Mouse (Mus musculus) hindbrain, embryonic 15.5 days (tissue): ENCODE results near the gene Ddx28. TPM values are rescaled to one million over a fixed set of nuclear protein-coding genes. Genes with fewer than 3 reads are reported as not detected.
"Not testable (repeated sequence)": the region's sequence is repeated elsewhere in the genome, so short reads cannot be mapped to it uniquely, and the experiment has no call there.

ENCODE experiments used
- ATAC-seq: fragments of 200-750 bp; cut with Nextera tagmentation; 2 replicates; pipeline ENCODE4 v1.8.0; 2017; ENCODE audit warnings: low read depth, moderate number of reproducible peaks, moderate TSS enrichment; ENCODE audit not compliant: low FRiP score
- H3K27ac ChIP-seq: fragments of 300-500 bp; sonication (generic); replicated peaks from 2 replicates; pipeline ENCODE4 v1.5.1; 2015; ENCODE audit warnings: mild to moderate bottlenecking, inconsistent platforms
- H3K27me3 ChIP-seq: fragments of 300-500 bp; sonication (generic); 2 replicates; pipeline ENCODE4 v1.6.1; 2015; ENCODE audit warnings: control low read depth, inconsistent platforms
- H3K36me3 ChIP-seq: fragments of 300-500 bp; sonication (generic); 2 replicates; pipeline ENCODE4 v1.6.1; 2015; ENCODE audit warnings: control low read depth, inconsistent platforms
- H3K4me1 ChIP-seq: fragments of 300-500 bp; sonication (generic); replicated peaks from 2 replicates; pipeline ENCODE4 v1.6.1; 2015; ENCODE audit warnings: control low read depth, inconsistent platforms
- H3K4me2 ChIP-seq: fragments of 300-500 bp; sonication (generic); 2 replicates; pipeline ENCODE4 v1.6.1; 2015; ENCODE audit warnings: moderate library complexity, mild to moderate bottlenecking, inconsistent platforms
- H3K4me3 ChIP-seq: fragments of 300-500 bp; sonication (generic); 2 replicates; pipeline ENCODE4 v1.5.1; 2015; ENCODE audit warnings: mild to moderate bottlenecking, inconsistent platforms
- H3K9ac ChIP-seq: fragments of 300-500 bp; sonication (generic); 2 replicates; pipeline ENCODE4 v1.6.1; 2015; ENCODE audit warnings: inconsistent platforms
- H3K9me3 ChIP-seq: fragments of 300-500 bp; sonication (generic); 2 replicates; pipeline ENCODE4 v1.6.1; 2016; ENCODE audit warnings: control low read depth, inconsistent platforms
- WGBS: fragments of 180-500 bp; shearing (Covaris S2); methylation state at CpG from one replicate; pipeline ENCODE4 v1.1.7; 2015; 5-methylcytosine and 5-hydroxymethylcytosine counted together
- polyA plus RNA-seq: library from polyadenylated mRNA; unstranded; fragments of >200 nt; fragmentation: Nextera tagmentation; extraction: Ambion mirVana; gene quantifications from 2 replicates; pipeline ENCODE4 v1.2.1, GENCODE M21; 2015

Ddx28 gene
- polyA plus RNA-seq, 1 experiment from 2014 or later = 20.0 TPM

DNA sequence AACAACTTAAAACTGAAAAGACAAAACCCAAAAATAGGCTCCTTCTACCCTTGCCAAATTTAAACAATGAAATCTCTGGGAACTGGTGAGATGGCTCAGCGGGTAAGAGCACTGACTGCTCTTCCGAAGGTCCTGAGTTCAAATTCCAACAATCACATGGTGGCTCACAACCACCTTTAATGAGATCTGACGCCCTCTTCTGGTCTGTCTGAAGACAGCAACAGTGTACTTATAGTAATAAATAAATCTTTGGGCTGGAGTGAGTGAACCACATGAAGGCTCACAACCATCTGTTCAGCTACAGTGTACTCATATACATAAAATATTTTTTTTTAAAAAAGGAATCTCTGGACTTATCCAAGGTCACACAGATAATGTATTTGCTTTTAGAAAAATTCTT lies 3.8 kb downstream of the Ddx28 start:
- ATAC-seq, H3K27me3 ChIP-seq, H3K4me2 ChIP-seq, H3K9ac ChIP-seq, H3K27ac ChIP-seq, H3K36me3 ChIP-seq, H3K4me3 ChIP-seq, H3K9me3 ChIP-seq: not testable (repeated sequence)
- WGBS = 59% methylated on average over 3 of the region's 3 CpGs
- H3K4me1 ChIP-seq = peaks cover 19% of the 10 kb centered on the region

- H3K4me1 ChIP-seq = peaks cover 18% of the 10 kb centered on the region
- H3K27me3 ChIP-seq = no peaks in the 10 kb centered on the region
- ATAC-seq = no peak
- H3K27ac ChIP-seq = no peak overlapping the region
- H3K4me3 ChIP-seq = no peak overlapping the region
- H3K36me3 ChIP-seq = peaks cover 5% of the 10 kb centered on the region; the same call in 1 of the 2 replicates
- H3K9ac ChIP-seq = no peak overlapping the region
- WGBS = 84% methylated on average over 3 of the region's 3 CpGs
- no peak overlapping the region for H3K4me2 ChIP-seq
- no peaks in the 10 kb centered on the region for H3K9me3 ChIP-seq
These were observed 4.5 kb downstream of the Ddx28 start for GRCm38 (mm10) chr8:106007135-106007534.

DNA sequence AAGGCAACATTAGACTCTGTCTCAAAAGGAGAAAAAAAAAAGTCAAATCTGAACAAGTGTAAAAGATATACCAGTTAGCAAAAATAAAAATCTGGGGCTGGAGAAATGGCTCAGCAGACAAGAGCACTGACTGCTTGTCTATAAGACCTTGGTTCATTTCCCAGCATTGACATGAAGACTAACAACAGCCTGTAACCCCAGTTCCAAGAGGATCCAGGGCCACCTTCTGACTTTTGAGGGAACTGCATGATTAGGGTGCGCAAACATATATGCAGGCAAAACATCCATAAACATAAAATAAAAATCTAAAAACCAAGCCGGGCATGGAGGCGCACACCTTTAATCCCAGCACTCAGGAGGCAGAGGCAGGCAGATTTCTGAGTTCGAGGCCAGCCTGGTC lies 5.3 kb downstream of the Ddx28 start:
- no peak for ATAC-seq
- WGBS = 90% methylated on average over 4 of the region's 4 CpGs

GRCm38 (mm10) chr8:106005875-106006274 lies 5.8 kb downstream of the Ddx28 start, which contains the start of gene Dpep2nb:
Gene Dpep2nb, minus strand, starts transcription at chr8:106005975.
- Histone ChIP-seq H3K4me1 (peaks cover 13% of the 10 kb centered on the region), H3K36me3 (peaks cover 5% of the 10 kb centered on the region; the same call in 1 of the 2 replicates)
- 77% methylated on average over 4 of the region's 4 CpGs for WGBS

More for the DNA sequence above, 5.3 kb downstream of the Ddx28 start:
- no peaks in the 10 kb centered on the region for H3K27me3 ChIP-seq
- H3K36me3 ChIP-seq = peaks cover 5% of the 10 kb centered on the region; the same call in 1 of the 2 replicates
- no peak overlapping the region for H3K4me2 ChIP-seq
- H3K9ac ChIP-seq = no peak overlapping the region
- H3K9me3 ChIP-seq = no peaks in the 10 kb centered on the region
- no peak overlapping the region for H3K4me3 ChIP-seq
- H3K27ac ChIP-seq = no peak overlapping the region
- H3K4me1 ChIP-seq = peaks cover 13% of the 10 kb centered on the region

DNA sequence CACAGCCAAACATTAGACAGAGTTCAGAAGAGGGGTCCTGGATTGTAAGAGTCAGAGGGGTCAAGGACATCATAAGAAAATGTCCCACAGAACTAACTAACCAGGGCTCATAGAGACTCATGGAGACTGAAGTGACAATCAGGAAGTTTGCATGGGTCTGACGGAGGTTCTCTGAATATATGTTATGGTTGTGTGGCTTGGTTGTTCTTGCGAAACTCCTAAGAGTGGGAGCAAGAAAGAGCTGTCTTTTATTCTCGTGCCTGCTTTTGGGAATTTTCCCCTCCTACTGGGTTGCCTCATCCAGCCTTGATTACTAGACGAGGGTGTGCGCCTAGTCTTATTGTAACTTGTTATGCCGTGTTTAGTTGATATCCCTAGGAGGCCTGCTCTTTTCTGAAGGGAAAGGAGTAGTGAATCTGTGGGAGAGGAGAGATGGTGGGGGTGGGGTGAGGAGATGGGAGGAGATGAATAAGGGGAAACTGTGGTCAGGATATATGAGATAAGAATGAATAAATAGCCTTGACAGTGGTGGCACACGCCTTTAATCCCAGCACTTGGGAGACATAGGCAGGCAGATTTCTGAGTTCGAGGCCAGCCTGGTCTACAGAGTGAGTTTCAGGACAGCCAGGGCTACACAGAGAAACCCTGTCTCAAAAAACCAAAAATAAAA lies 7.0 kb downstream of the Ddx28 start:
- peaks cover 2% of the 10 kb centered on the region for H3K4me1 ChIP-seq

More at GRCm38 (mm10) chr8:106005875-106006274, 5.8 kb downstream of the Ddx28 start, which contains the start of gene Dpep2nb:
- Histone ChIP-seq H3K27me3 (no peaks in the 10 kb centered on the region), H3K9me3 (no peaks in the 10 kb centered on the region), H3K4me3 (no peak within 1 kb of the TSS), H3K9ac (no peak within 1 kb of the TSS), H3K4me2 (no peak within 1 kb of the TSS), H3K27ac (no peak within 1 kb of the TSS)
- ATAC-seq = no peak

GRCm38 (mm10) chr8:106001908-106002307 lies 9.8 kb downstream of the Ddx28 start:
- Histone ChIP-seq H3K9me3 (no peaks in the 10 kb centered on the region), H3K4me2 (no peak overlapping the region), H3K4me1 (no peaks in the 10 kb centered on the region), H3K9ac (no peak overlapping the region), H3K27ac (no peak overlapping the region), H3K4me3 (no peak overlapping the region), H3K36me3 (no peaks in the 10 kb centered on the region), H3K27me3 (no peaks in the 10 kb centered on the region)
- WGBS = 86% methylated on average over 4 of the region's 4 CpGs
- ATAC-seq = no peak

More for the DNA sequence above, 7.0 kb downstream of the Ddx28 start:
- H3K9ac ChIP-seq = no peak overlapping the region
- H3K27me3 ChIP-seq = no peaks in the 10 kb centered on the region
- H3K4me3 ChIP-seq = no peak overlapping the region
- H3K4me2 ChIP-seq = no peak overlapping the region
- WGBS = 78% methylated on average over 8 of the region's 8 CpGs
- ATAC-seq = no peak
- peaks cover 2% of the 10 kb centered on the region; the same call in 1 of the 2 replicates for H3K36me3 ChIP-seq
- H3K9me3 ChIP-seq = no peaks in the 10 kb centered on the region
- H3K27ac ChIP-seq = no peak overlapping the region

DNA sequence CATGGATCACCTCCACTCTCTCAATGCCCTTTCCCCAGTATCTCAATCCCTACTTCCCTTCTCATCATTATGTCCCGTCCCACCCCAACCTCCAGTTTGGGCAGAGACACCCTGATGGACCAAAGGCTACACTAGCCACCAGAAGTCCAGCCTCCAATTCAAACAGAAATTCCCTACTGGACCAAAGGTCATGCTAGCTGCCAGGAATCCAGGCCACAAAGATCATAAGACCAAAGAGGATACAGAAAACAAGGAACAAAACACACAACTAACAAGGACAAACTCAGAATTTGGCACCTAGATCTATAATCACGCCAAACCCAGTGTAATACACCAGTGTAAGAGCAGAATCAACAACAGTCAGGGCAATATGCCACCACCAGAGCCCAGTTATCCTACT lies 12.7 kb downstream of the Ddx28 start:
- no peak overlapping the region for H3K9ac ChIP-seq
- H3K27ac ChIP-seq = no peak overlapping the region
- H3K9me3 ChIP-seq = no peaks in the 10 kb centered on the region
- H3K4me3 ChIP-seq = no peak overlapping the region
- H3K4me2 ChIP-seq = no peak overlapping the region
- WGBS = 84% methylated on average over 2 of the region's 2 CpGs
- H3K27me3 ChIP-seq = no peaks in the 10 kb centered on the region
- ATAC-seq = no peak
- H3K36me3 ChIP-seq = no peaks in the 10 kb centered on the region
- no peaks in the 10 kb centered on the region for H3K4me1 ChIP-seq

DNA sequence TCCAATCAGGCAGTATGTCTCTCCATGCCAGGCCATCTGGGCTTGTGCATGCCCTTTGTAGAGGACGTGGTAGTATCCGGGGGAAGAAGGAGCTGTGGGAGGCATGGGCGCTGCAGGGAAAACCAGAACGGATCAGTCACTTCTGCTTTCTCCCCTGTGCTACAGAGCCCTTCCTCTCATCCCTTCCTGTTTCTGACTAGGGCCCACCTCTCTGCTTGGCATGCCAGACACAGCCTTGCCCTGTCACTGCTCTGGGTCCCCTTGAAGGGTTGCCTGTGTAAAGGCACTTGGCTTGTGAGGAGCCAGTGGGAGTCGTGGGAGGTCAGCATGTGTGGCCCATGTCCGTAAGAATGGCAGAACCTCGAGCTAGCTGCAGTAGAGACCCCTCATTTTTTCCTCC lies 15.3 kb downstream of the Ddx28 start:
- no peaks in the 10 kb centered on the region for H3K36me3 ChIP-seq
- no peak overlapping the region for H3K27ac ChIP-seq
- H3K9ac ChIP-seq = no peak overlapping the region
- H3K4me1 ChIP-seq = no peaks in the 10 kb centered on the region
- no peak overlapping the region for H3K4me3 ChIP-seq
- no peak overlapping the region for H3K4me2 ChIP-seq
- no peaks in the 10 kb centered on the region for H3K9me3 ChIP-seq
- no peak for ATAC-seq
- 72% methylated on average over 7 of the region's 7 CpGs for WGBS
- no peaks in the 10 kb centered on the region for H3K27me3 ChIP-seq

DNA sequence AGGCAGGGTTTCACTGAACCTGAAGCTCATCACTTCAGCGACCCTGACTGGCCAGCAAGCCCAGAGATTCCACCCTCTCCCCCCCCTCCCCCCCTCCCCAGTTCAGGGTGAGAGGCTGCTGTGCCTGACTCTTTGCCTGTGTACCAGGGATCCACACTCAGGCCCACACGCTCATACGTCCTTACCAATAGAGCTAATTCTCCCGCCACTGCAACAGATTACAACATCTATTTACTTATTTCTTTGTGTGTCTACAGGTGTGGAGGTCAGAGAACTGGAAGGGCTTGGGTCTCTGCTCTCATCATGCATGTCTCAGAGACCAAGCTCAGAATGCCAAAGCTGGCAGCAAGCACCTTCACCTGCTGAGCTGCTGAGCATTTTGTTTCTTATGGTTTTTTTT lies 18.5 kb downstream of the Ddx28 start:
- H3K27me3 ChIP-seq = no peaks in the 10 kb centered on the region
- no peak overlapping the region for H3K9ac ChIP-seq
- peaks cover 4% of the 10 kb centered on the region; the same call in 1 of the 2 replicates for H3K4me1 ChIP-seq
- WGBS = 64% methylated on average over 4 of the region's 4 CpGs
- no peak overlapping the region for H3K4me3 ChIP-seq
- H3K27ac ChIP-seq = no peak overlapping the region
- H3K4me2 ChIP-seq = no peak overlapping the region
- no peaks in the 10 kb centered on the region for H3K36me3 ChIP-seq
- H3K9me3 ChIP-seq = no peaks in the 10 kb centered on the region
- ATAC-seq = no peak

DNA sequence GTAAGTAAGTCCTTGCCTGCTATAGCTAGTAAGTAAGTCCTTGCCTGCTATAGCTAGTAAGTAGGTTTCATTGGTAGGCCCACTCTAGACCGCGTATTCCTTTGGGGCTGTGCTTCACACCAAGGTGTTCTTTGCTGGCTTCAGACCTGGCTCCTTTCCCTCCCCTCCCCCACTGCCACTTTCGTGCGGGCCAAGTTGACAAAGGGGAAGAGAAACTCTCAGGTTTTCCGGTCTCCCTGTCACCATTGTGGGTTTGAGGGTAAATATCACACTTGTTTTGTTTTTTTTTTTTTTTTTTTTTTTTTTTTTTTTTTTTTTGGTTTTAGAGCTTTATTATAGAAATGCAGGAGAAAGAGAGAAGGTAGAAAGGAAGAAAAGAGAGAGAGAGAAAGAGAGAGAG lies 19.2 kb downstream of the Ddx28 start:
- Histone ChIP-seq H3K9ac (no peak overlapping the region), H3K4me1 (peaks cover 4% of the 10 kb centered on the region; the same call in 1 of the 2 replicates), H3K27me3 (no peaks in the 10 kb centered on the region), H3K4me3 (no peak overlapping the region), H3K9me3 (no peaks in the 10 kb centered on the region), H3K36me3 (no peaks in the 10 kb centered on the region), H3K27ac (no peak overlapping the region), H3K4me2 (no peak overlapping the region)
- 76% methylated on average over 5 of the region's 5 CpGs for WGBS
- no peak for ATAC-seq

DNA sequence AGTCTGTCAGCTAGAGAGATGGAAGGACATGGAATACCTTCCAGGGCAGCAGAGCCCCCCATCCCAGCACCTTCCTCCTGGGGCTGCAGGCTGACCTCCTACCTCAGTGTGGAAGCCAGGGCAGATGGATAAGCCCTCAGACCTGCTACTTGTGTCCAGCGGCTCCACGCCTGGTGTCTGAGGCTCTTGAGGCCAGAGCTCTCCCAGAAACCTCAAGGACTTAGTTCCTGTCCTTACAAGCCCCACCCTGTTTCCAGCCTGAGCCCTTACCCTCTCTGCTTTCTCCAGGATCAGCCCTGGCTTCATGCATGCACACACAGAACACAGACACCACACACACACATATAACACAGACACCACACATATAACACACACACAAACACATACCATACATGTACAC lies 20.1 kb downstream of the Ddx28 start:
- no peak for ATAC-seq
- Histone ChIP-seq H3K27me3 (no peaks in the 10 kb centered on the region), H3K4me1 (peaks cover 4% of the 10 kb centered on the region; the same call in 1 of the 2 replicates), H3K4me3 (no peak overlapping the region), H3K27ac (no peak overlapping the region), H3K4me2 (no peak overlapping the region), H3K9me3 (no peaks in the 10 kb centered on the region), H3K9ac (no peak overlapping the region), H3K36me3 (no peaks in the 10 kb centered on the region)
- 84% methylated on average over 2 of the region's 2 CpGs for WGBS

DNA sequence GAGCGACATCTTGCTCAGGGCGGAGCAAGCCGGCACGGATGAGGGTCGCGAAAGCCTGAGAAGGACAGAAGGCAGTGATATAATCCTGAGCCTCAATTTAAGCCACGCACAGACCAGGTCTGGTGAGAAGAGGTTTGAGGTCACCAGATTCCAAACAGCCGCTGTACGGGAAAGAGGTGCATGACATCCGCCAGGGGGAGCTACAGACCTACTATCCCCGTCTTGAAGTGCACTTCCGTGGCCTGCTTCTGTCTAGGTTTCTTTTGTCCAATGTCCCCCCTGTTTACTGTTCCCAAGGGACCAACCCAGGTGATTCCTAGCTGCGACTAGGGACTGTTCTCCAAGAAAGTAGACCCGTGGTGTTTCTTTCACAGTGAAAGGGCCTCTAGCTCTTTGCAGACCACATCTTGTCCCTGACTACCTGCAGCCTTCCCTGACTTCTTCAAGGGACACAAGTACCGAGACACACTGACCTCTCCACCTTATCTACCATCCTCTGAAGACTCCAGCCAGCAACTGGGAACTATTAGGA lies 20.8 kb downstream of the Ddx28 start, which contains the start of gene Dus2:
Dus2 (plus strand) TSS at position 482 of the 532 bp plus-strand sequence.
- no peak for ATAC-seq
- Histone ChIP-seq H3K36me3 (no peaks in the 10 kb centered on the region), H3K4me2 (0 out of 2 replicates have a peak within 1 kb of the TSS, but pooled peaks have one; percentile 21), H3K9ac (no peak within 1 kb of the TSS), H3K4me1 (peaks cover 4% of the 10 kb centered on the region; the same call in 1 of the 2 replicates), H3K9me3 (no peaks in the 10 kb centered on the region), H3K4me3 (no peak within 1 kb of the TSS), H3K27me3 (no peaks in the 10 kb centered on the region), H3K27ac (no peak within 1 kb of the TSS)
- whole genome bisulfite sequencing = 11% methylated on average over 15 of the region's 15 CpGs
